ENCODE assay signal across 9 mouse cellular contexts in genomic region chr13:71962661-71963355, GRCm38 (mm10). TPM values are rescaled to one million over a fixed set of nuclear protein-coding genes. Genes with fewer than 3 reads are reported as not detected.
DNase-seq lines count a peak whose midpoint lies in the region; ATAC-seq lines count a peak whose summit lies in the region.
"Had no signal": no experiment of that assay in that cellular context is flagged by ENCODE, and none has a peak within 500 bp of the region (broad histone marks: within the 10 kb centered on the region; RNA-seq: fewer than 3 reads in every experiment).

No protein-coding gene starts in this region.

- peak overlapping the region; percentile 53 for H3K4me3 ChIP-seq in lung, embryonic 15.5 days
- peak overlapping the region; percentile 35 for H3K4me3 ChIP-seq in forebrain, embryonic 14.5 days (ENCODE audit: low read depth, low read length)
- H3K4me3 ChIP-seq in limb, embryonic 11.5 days (ENCODE audit: low read depth, low read length) = peak overlapping the region; percentile 31
- peak overlapping the region; percentile 39 for H3K4me3 ChIP-seq in neural tube, embryonic 14.5 days (ENCODE audit: low read depth, low read length)
- H3K4me3 ChIP-seq: megakaryocyte, embryonic 14.5 days had no signal

- H3K36me3 ChIP-seq in lung, embryonic 15.5 days = no peaks in the 10 kb centered on the region
- no peaks in the 10 kb centered on the region for H3K36me3 ChIP-seq in forebrain, embryonic 14.5 days (ENCODE audit: control insufficient read depth, insufficient read depth, low read length)
- no peaks in the 10 kb centered on the region for H3K36me3 ChIP-seq in limb, embryonic 11.5 days (ENCODE audit: control insufficient read depth, insufficient read depth, low read length)
- no peaks in the 10 kb centered on the region for H3K36me3 ChIP-seq in neural tube, embryonic 14.5 days (ENCODE audit: control insufficient read depth, insufficient read depth, low read length)

- peaks cover 98% of the 10 kb centered on the region for H3K27me3 ChIP-seq in lung, embryonic 15.5 days
- H3K27me3 ChIP-seq in forebrain, embryonic 14.5 days (replicated peaks; ENCODE audit: control insufficient read depth, insufficient read depth, low read length) = peaks cover 91% of the 10 kb centered on the region
- H3K27me3 ChIP-seq in limb, embryonic 11.5 days (ENCODE audit: control insufficient read depth, insufficient read depth, low read length) = peaks cover 87% of the 10 kb centered on the region
- peaks cover 57% of the 10 kb centered on the region for H3K27me3 ChIP-seq in neural tube, embryonic 14.5 days (ENCODE audit: control insufficient read depth, insufficient read depth, low read length)

- ATAC-seq in lung, embryonic 15.5 days (ENCODE audit: borderline replicate concordance, extremely low read depth, low FRiP score, low TSS enrichment) = 0 out of 2 replicates have a peak, but pooled peaks have one; percentile 0
- ATAC-seq in forebrain, embryonic 14.5 days = peak; percentile 13; the same call in 1 of the 2 replicates
- no peak for ATAC-seq in limb, embryonic 11.5 days (ENCODE audit: insufficient number of reproducible peaks, low FRiP score, low TSS enrichment, low read depth)
- peak; percentile 18; the same call in 1 of the 2 replicates for ATAC-seq in neural tube, embryonic 14.5 days (ENCODE audit: low read depth)
- no peak for ATAC-seq in CD4-positive, CD25-positive, alpha-beta regulatory T cell, adult 4 months

- no peaks in the 10 kb centered on the region for H3K9me3 ChIP-seq in lung, embryonic 15.5 days
- H3K9me3 ChIP-seq in forebrain, embryonic 14.5 days (replicated peaks; ENCODE audit: control insufficient read depth, low read length) = no peaks in the 10 kb centered on the region
- H3K9me3 ChIP-seq in limb, embryonic 11.5 days (ENCODE audit: control insufficient read depth, low read length) = no peaks in the 10 kb centered on the region
- H3K9me3 ChIP-seq in neural tube, embryonic 14.5 days (ENCODE audit: control insufficient read depth, low read length) = no peaks in the 10 kb centered on the region

- H3K4me1 ChIP-seq in lung, embryonic 15.5 days = 0 out of 2 replicates have a peak, but pooled peaks cover 16% of the 10 kb centered on the region
- H3K4me1 ChIP-seq in forebrain, embryonic 14.5 days (ENCODE audit: control insufficient read depth, insufficient read depth, low read length) = peaks cover 2% of the 10 kb centered on the region; the same call in 1 of the 2 replicates
- H3K4me1 ChIP-seq in limb, embryonic 11.5 days (ENCODE audit: control insufficient read depth, insufficient read depth, low read length) = peaks cover 9% of the 10 kb centered on the region
- peaks cover 21% of the 10 kb centered on the region for H3K4me1 ChIP-seq in neural tube, embryonic 14.5 days (ENCODE audit: control insufficient read depth, insufficient read depth, low read length)

- peak overlapping the region; percentile 73 for H3K9ac ChIP-seq in lung, embryonic 15.5 days
- H3K9ac ChIP-seq in forebrain, embryonic 14.5 days (ENCODE audit: low read length) = peak overlapping the region; percentile 43
- H3K9ac ChIP-seq in limb, embryonic 11.5 days (ENCODE audit: low read length) = peak overlapping the region; percentile 40
- H3K9ac ChIP-seq in neural tube, embryonic 14.5 days (replicated peaks; ENCODE audit: low read depth, low read length) = peak overlapping the region; percentile 58

- peak overlapping the region; percentile 59 for H3K4me2 ChIP-seq in lung, embryonic 15.5 days
- H3K4me2 ChIP-seq in forebrain, embryonic 14.5 days (ENCODE audit: low read length) = peak overlapping the region; percentile 59
- H3K4me2 ChIP-seq in limb, embryonic 11.5 days (ENCODE audit: low read depth, severe bottlenecking) = peak overlapping the region; percentile 82
- peak overlapping the region; percentile 67 for H3K4me2 ChIP-seq in neural tube, embryonic 14.5 days (ENCODE audit: low read depth, low read length)

- H3K27ac ChIP-seq in lung, embryonic 15.5 days = peak overlapping the region; percentile 81
- H3K27ac ChIP-seq in forebrain, embryonic 14.5 days (ENCODE audit: low read depth, low read length) = no peak overlapping the region
- H3K27ac ChIP-seq in limb, embryonic 11.5 days (replicated peaks; ENCODE audit: low read depth, low read length) = no peak overlapping the region
- peak overlapping the region; percentile 62 for H3K27ac ChIP-seq in neural tube, embryonic 14.5 days (ENCODE audit: low read depth, low read length)

- 1% methylated on average over 55 of the region's 55 CpGs for WGBS in lung, embryonic 15.5 days
- under 1% methylated on average over 55 of the region's 55 CpGs for WGBS in forebrain, embryonic 14.5 days
- under 1% methylated on average over 51 of the region's 55 CpGs for WGBS in limb, embryonic 11.5 days
- WGBS in neural tube, embryonic 14.5 days = 0% methylated on average over 42 of the region's 55 CpGs

- no peak for DNase-seq in lung, postnatal 10 days
- DNase-seq in forebrain, embryonic 14.5 days (ENCODE audit: low spot score) = peak; percentile 23
- peak; percentile 74 for DNase-seq in limb, embryonic 11.5 days (ENCODE audit: low spot score)
- no peak for DNase-seq in spleen, postnatal 36 days (ENCODE audit: low spot score in 2 of 2)
- DNase-seq in cerebellum, adult 9-10 months = no peak

RNA-seq across cellular contexts. Expression of gene Irx1, which starts 0.7 kb away (rescaled TPM):
- polyA plus RNA-seq in lung, embryonic 15.5 days (2015; fragmentation: Nextera tagmentation; extraction: Ambion mirVana) = 10.5 and 10.9 TPM in 2 replicates
- polyA plus RNA-seq in forebrain, embryonic 14.5 days (2014; fragmentation: Nextera tagmentation; extraction: Ambion mirVana) = 0.32 and 0.62 TPM in 2 replicates
- polyA plus RNA-seq in limb, embryonic 11.5 days (2014; fragmentation: Nextera tagmentation; extraction: Ambion mirVana) = 0.36 and 0.45 TPM in 2 replicates
- polyA plus RNA-seq in neural tube, embryonic 14.5 days (2014; fragmentation: Nextera tagmentation; extraction: Ambion mirVana) = 1.3 and 2.0 TPM in 2 replicates
- polyA plus RNA-seq in CD4-positive, CD25-positive, alpha-beta regulatory T cell, adult 4 months (2017; shearing (Covaris generic)) = not detected

Comparison
In these comparisons a context has a peak if more than half of its experiments do, and no peak if none do; other contexts are left out.
1. ATAC-seq: peak in lung, embryonic 15.5 days (single experiment), forebrain, embryonic 14.5 days (single experiment) and neural tube, embryonic 14.5 days (single experiment); none in limb, embryonic 11.5 days (single experiment) and CD4-positive, CD25-positive, alpha-beta regulatory T cell, adult 4 months (single experiment).
2. H3K27ac ChIP-seq: peak in lung, embryonic 15.5 days (single experiment) and neural tube, embryonic 14.5 days (single experiment); none in forebrain, embryonic 14.5 days (single experiment) and limb, embryonic 11.5 days (single experiment).
3. DNase-seq: peak in forebrain, embryonic 14.5 days (single experiment) and limb, embryonic 11.5 days (single experiment); none in lung, postnatal 10 days (single experiment), spleen, postnatal 36 days (0 of 2) and cerebellum, adult 9-10 months (single experiment).
4. Peak in every context shown above with its lines, with median percentiles within 50 percentile points of each other: H3K4me2 ChIP-seq, H3K4me3 ChIP-seq and H3K9ac ChIP-seq.